Mouse (Mus musculus): ENCODE data around the gene Cdk10. TPM values are rescaled to one million over a fixed set of nuclear protein-coding genes. Genes with fewer than 3 reads are reported as not detected.
"Not testable (repeated sequence)": the region's sequence is repeated elsewhere in the genome, so short reads cannot be mapped to it uniquely, and the experiment has no call there.

Cdk10 gene
- total and polyA plus RNA-seq, 3 experiments = 22.3 to 56.3 (median 25.5) TPM

DNA sequence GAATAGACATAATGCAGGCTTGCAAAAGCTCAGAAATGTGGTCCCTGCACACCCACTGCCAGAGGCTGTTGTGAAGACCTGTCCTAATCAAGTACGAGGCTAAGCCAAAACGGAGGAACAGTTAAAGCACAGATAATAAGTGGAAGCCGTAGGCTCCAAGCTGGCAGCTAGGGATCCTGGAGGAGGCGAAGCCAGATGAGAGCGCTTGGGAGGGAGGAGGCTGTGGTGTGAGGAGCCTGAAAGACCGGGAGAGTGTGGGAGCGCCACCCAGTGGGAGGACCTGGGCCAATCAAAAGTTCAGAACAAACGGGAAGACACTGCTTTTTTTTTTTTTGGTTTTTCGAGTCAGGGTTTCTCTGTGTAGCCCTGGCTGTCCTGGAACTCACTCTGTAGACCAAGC, 34.0 kb upstream of the Cdk10 start:
- DNase-seq (ENCODE audit: low spot score) (peak; percentile 65), ATAC-seq (ENCODE audit: extremely low read depth, insufficient number of reproducible peaks, low FRiP score, poor library complexity, severe bottlenecking) (no peak; the same call in 1 of the 2 replicates)
- Histone ChIP-seq H3K4me3 (ENCODE audit: low read depth, low read length) (no peak overlapping the region), H3K27me3 (ENCODE audit: insufficient read depth, low read length) (peaks cover 67% of the 10 kb centered on the region), H3K9me3 (replicated peaks) (no peaks in the 10 kb centered on the region), H3K36me3 (replicated peaks) (no peaks in the 10 kb centered on the region), H3K4me1 (ENCODE audit: insufficient read depth, low read depth, low read length) (peaks cover 25% of the 10 kb centered on the region)
- TF ChIP-seq TAL1 (conservative IDR thresholded peaks at IDR 0.05; ENCODE audit: low read depth, low read length) (no peak), GATA2 (IDR thresholded peaks at IDR 0.05; ENCODE audit: borderline replicate concordance, low read depth, low read length) (no peak), GATA1 (IDR thresholded peaks at IDR 0.05; ENCODE audit: borderline replicate concordance, low read length) (no peak), POLR2AphosphoS5 (IDR thresholded peaks at IDR 0.05; ENCODE audit: insufficient replicate concordance, low read depth, low read length) (no peak), CTCF (IDR thresholded peaks at IDR 0.05; ENCODE audit: low read depth, low read length) (no peak)

DNA sequence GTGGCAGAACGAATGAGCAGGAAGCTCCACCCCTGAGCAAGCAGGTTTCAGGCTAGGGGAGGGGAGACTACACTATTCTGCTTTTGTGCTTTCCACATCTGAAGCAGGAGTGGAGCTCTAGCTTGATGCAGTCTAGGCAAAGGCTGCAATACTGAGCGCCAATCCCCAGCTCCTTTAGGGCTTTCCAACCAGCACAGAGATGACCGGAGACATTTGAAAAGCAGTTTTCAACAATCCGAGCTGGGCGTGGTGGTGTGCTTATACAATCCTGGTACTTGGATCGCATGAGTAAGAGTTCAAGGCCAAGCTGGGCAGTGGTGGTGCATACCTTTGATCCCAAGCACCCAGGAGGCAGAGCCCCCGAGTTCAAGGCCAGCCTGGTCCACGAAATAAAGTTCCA, 32.7 kb upstream of the Cdk10 start:
- TF ChIP-seq CTCF (IDR thresholded peaks at IDR 0.05; ENCODE audit: low read depth, low read length) = no peak
- TF ChIP-seq GATA1 (IDR thresholded peaks at IDR 0.05; ENCODE audit: borderline replicate concordance, low read length) = no peak
- TF ChIP-seq POLR2AphosphoS5 (IDR thresholded peaks at IDR 0.05; ENCODE audit: insufficient replicate concordance, low read depth, low read length) = no peak
- no peak for TF ChIP-seq GATA2 (IDR thresholded peaks at IDR 0.05; ENCODE audit: borderline replicate concordance, low read depth, low read length)
- TF ChIP-seq TAL1 (conservative IDR thresholded peaks at IDR 0.05; ENCODE audit: low read depth, low read length) = no peak
- Histone ChIP-seq H3K9me3 (replicated peaks) (no peaks in the 10 kb centered on the region), H3K27me3 (ENCODE audit: insufficient read depth, low read length) (peaks cover 54% of the 10 kb centered on the region), H3K36me3 (replicated peaks) (no peaks in the 10 kb centered on the region), H3K4me3 (ENCODE audit: low read depth, low read length) (no peak overlapping the region), H3K4me1 (ENCODE audit: insufficient read depth, low read depth, low read length) (peaks cover 26% of the 10 kb centered on the region)
- ATAC-seq (ENCODE audit: extremely low read depth, insufficient number of reproducible peaks, low FRiP score, poor library complexity, severe bottlenecking) (no peak), DNase-seq (ENCODE audit: low spot score) (no peak)

DNA sequence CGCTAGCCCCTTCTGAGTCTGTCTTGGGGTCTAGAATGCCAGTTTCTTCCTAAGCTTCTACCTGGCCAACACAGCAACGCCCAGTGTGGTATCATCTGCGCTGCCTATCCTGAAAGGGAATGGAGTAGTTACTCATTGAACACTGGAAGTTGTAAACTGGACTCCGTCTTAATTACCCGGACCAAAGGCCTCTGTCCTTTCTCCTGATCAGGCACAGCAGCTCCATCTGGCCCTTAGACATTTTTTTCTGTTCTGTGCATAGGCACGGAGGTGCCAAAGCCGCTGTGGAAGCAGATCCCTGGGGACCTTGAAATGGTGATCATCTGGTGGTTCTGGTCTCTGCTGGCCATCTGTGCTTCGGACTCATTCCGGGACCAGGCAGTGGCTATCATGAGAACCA, 30.9 kb upstream of the Cdk10 start:
- no peak for TF ChIP-seq TAL1 (conservative IDR thresholded peaks at IDR 0.05; ENCODE audit: low read depth, low read length)

DNA sequence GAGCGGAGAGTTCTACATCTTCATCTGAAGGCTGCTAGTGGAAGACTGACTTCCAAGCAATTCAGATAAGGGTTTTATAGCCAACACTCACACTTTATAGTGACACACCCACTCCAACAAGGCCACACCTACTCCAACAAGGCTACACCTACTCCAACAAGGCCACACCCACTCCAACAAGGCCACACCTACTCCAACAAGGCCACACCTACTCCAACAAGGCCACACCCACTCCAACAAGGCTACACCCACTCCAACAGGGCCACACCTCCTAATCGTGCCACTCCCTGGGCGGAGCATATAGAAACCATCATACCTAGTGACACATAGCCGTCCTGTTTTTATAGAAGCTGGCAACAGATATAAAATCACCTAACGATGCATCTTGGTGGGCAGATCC, 27.6 kb upstream of the Cdk10 start:
- not testable (repeated sequence) for ATAC-seq (ENCODE audit: extremely low read depth, insufficient number of reproducible peaks, low FRiP score, poor library complexity, severe bottlenecking); H3K4me3 ChIP-seq (ENCODE audit: low read depth, low read length); H3K9me3 ChIP-seq (replicated peaks); H3K36me3 ChIP-seq (replicated peaks); DNase-seq (ENCODE audit: low spot score)
- Histone ChIP-seq H3K27me3 (ENCODE audit: insufficient read depth, low read length) (peaks cover 61% of the 10 kb centered on the region), H3K4me1 (ENCODE audit: insufficient read depth, low read depth, low read length) (peaks cover 13% of the 10 kb centered on the region)

More for the DNA sequence above, 30.9 kb upstream of the Cdk10 start:
- no peaks in the 10 kb centered on the region for H3K36me3 ChIP-seq (replicated peaks)
- H3K4me1 ChIP-seq (ENCODE audit: insufficient read depth, low read depth, low read length) = peaks cover 29% of the 10 kb centered on the region
- no peak overlapping the region for H3K4me3 ChIP-seq (ENCODE audit: low read depth, low read length)
- H3K27me3 ChIP-seq (ENCODE audit: insufficient read depth, low read length) = peaks cover 49% of the 10 kb centered on the region
- no peaks in the 10 kb centered on the region for H3K9me3 ChIP-seq (replicated peaks)
- DNase-seq (ENCODE audit: low spot score) = no peak
- no peak for ATAC-seq (ENCODE audit: extremely low read depth, insufficient number of reproducible peaks, low FRiP score, poor library complexity, severe bottlenecking)

DNA sequence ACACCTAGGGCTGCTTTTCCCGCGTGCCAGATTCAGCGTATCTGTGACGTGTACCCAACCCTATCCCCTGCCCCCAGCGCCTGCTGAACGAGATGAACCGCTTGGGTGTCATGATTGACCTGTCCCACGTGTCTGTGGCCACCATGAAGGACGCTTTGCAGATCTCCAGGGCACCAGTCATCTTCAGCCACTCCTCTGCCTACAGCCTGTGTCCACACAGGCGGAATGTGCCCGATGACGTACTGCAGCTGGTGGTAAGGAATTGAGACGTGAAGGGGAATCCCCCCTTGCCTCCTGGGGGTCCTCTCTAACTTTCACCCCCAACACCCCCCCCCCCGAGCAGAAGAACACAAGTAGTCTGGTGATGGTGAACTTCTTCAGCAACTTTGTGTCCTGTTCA, 24.8 kb upstream of the Cdk10 start:
- DNase-seq (ENCODE audit: low spot score) (no peak), ATAC-seq (ENCODE audit: extremely low read depth, insufficient number of reproducible peaks, low FRiP score, poor library complexity, severe bottlenecking) (no peak)
- Histone ChIP-seq H3K4me3 (ENCODE audit: low read depth, low read length) (no peak overlapping the region), H3K4me1 (ENCODE audit: insufficient read depth, low read depth, low read length) (peaks cover 14% of the 10 kb centered on the region), H3K9me3 (replicated peaks) (no peaks in the 10 kb centered on the region), H3K36me3 (replicated peaks) (peaks cover 23% of the 10 kb centered on the region), H3K27me3 (ENCODE audit: insufficient read depth, low read length) (peaks cover 49% of the 10 kb centered on the region)
- TF ChIP-seq GATA1 (IDR thresholded peaks at IDR 0.05; ENCODE audit: borderline replicate concordance, low read length) (no peak), GATA2 (IDR thresholded peaks at IDR 0.05; ENCODE audit: borderline replicate concordance, low read depth, low read length) (no peak), CTCF (IDR thresholded peaks at IDR 0.05; ENCODE audit: low read depth, low read length) (no peak), POLR2AphosphoS5 (IDR thresholded peaks at IDR 0.05; ENCODE audit: insufficient replicate concordance, low read depth, low read length) (no peak), TAL1 (conservative IDR thresholded peaks at IDR 0.05; ENCODE audit: low read depth, low read length) (no peak)

DNA sequence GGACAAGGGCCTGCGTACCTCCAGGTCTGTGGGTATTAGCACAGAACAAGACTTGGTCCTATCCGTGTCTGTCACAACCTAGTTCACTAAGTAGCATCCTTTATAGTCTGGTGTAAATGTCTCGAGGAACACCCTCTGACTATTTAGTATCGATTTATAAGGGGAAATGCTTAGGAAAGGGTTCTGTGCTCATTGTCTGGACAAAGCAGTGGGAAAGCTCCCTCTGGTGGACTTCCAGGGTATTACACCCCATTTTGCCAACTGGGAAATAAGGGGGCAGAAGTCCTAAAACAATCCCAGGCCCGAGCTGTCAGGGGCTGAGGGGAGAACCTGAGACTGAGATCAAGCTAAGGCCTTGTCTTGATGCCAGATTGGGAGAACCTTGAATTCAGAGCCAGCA, 22.4 kb upstream of the Cdk10 start:
- Histone ChIP-seq H3K9me3 (replicated peaks) (no peaks in the 10 kb centered on the region), H3K36me3 (replicated peaks) (peaks cover 43% of the 10 kb centered on the region), H3K4me1 (ENCODE audit: insufficient read depth, low read depth, low read length) (peaks cover 13% of the 10 kb centered on the region), H3K4me3 (ENCODE audit: low read depth, low read length) (no peak overlapping the region), H3K27me3 (ENCODE audit: insufficient read depth, low read length) (peaks cover 44% of the 10 kb centered on the region)
- ATAC-seq (ENCODE audit: extremely low read depth, insufficient number of reproducible peaks, low FRiP score, poor library complexity, severe bottlenecking) (no peak), DNase-seq (ENCODE audit: low spot score) (peak; percentile 56)
- TF ChIP-seq POLR2AphosphoS5 (IDR thresholded peaks at IDR 0.05; ENCODE audit: insufficient replicate concordance, low read depth, low read length) (no peak), CTCF (IDR thresholded peaks at IDR 0.05; ENCODE audit: low read depth, low read length) (peak; percentile 92)

DNA sequence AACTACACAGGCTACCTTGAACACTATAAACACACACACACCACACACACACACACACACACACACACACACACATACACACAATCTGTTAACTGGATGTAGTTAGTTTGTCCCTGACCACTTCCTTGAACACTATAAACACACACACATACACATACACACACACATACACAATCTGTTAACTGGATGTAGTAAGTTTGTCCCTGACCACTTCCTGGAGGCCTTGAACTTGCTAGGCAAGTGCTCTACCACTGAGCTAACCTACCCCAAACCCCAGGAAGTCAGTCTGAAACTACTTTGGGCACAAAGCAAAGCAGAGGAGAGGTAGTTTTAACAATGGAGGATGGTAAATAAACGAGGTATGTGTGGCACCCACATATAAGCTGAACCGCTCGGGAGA, 21.1 kb upstream of the Cdk10 start:
- H3K9me3 ChIP-seq (replicated peaks) = no peaks in the 10 kb centered on the region
- H3K27me3 ChIP-seq (ENCODE audit: insufficient read depth, low read length) = peaks cover 36% of the 10 kb centered on the region
- no peak overlapping the region for H3K4me3 ChIP-seq (ENCODE audit: low read depth, low read length)
- H3K4me1 ChIP-seq (ENCODE audit: insufficient read depth, low read depth, low read length) = peaks cover 8% of the 10 kb centered on the region
- H3K36me3 ChIP-seq (replicated peaks) = peaks cover 56% of the 10 kb centered on the region
- TF ChIP-seq GATA2 (IDR thresholded peaks at IDR 0.05; ENCODE audit: borderline replicate concordance, low read depth, low read length) = no peak
- no peak for TF ChIP-seq GATA1 (IDR thresholded peaks at IDR 0.05; ENCODE audit: borderline replicate concordance, low read length)
- TF ChIP-seq TAL1 (conservative IDR thresholded peaks at IDR 0.05; ENCODE audit: low read depth, low read length) = no peak
- TF ChIP-seq POLR2AphosphoS5 (IDR thresholded peaks at IDR 0.05; ENCODE audit: insufficient replicate concordance, low read depth, low read length) = no peak
- no peak for TF ChIP-seq CTCF (IDR thresholded peaks at IDR 0.05; ENCODE audit: low read depth, low read length)
- no peak for DNase-seq (ENCODE audit: low spot score)
- ATAC-seq (ENCODE audit: extremely low read depth, insufficient number of reproducible peaks, low FRiP score, poor library complexity, severe bottlenecking) = no peak
